Mouse (Mus musculus) MEL (cell line): ENCODE results near the gene Slc6a14.

Source experiments
- CHD2 ChIP-seq: IDR thresholded peaks from 2 replicates; pipeline ENCODE4 v1.6.1; 2011; ENCODE audit warnings: low read length, improper control_type of control experiment
- CTCF ChIP-seq, 3 experiments: IDR thresholded peaks in 2 of 3; conservative IDR thresholded peaks in 1 of 3; 2 replicates each; pipeline ENCODE4 v1.5.1; 2011 to 2012; ENCODE audit warnings: low read length in 3 of 3, low read depth in 2 of 3, mild to moderate bottlenecking in 2 of 3, improper control_type of control experiment in 1 of 3, inconsistent platforms in 1 of 3, mixed read lengths in 1 of 3, moderate library complexity in 1 of 3; ENCODE audit not compliant: control insufficient read depth in 1 of 3, insufficient read depth in 1 of 3, poor library complexity in 1 of 3, severe bottlenecking in 1 of 3
- E2F4 ChIP-seq: IDR thresholded peaks from 2 replicates; pipeline ENCODE4 v1.6.1; 2011; ENCODE audit warnings: low read depth, low read length, improper control_type of control experiment, borderline replicate concordance
- EP300 ChIP-seq, 2 experiments: IDR thresholded peaks; 2 replicates each; pipeline ENCODE4 v1.6.1; 2011; ENCODE audit warnings: improper control_type of control experiment in 2 of 2, low read length in 2 of 2, low read depth in 1 of 2, mild to moderate bottlenecking in 1 of 2
- HCFC1 ChIP-seq: IDR thresholded peaks from 2 replicates; pipeline ENCODE4 v1.6.1; 2012; ENCODE audit warnings: low read depth, mild to moderate bottlenecking, inconsistent platforms, low read length, improper control_type of control experiment, moderate library complexity
- KAT2A ChIP-seq: conservative IDR thresholded peaks from 2 replicates; pipeline ENCODE4 v1.6.1; 2012; ENCODE audit warnings: low read depth, low read length, improper control_type of control experiment, inconsistent platforms
- MAFK ChIP-seq: IDR thresholded peaks from 2 replicates; pipeline ENCODE4 v1.6.1; 2011; ENCODE audit warnings: low read depth, mild to moderate bottlenecking, low read length, improper control_type of control experiment, borderline replicate concordance
- NRF1 ChIP-seq: IDR thresholded peaks from 2 replicates; pipeline ENCODE4 v1.6.1; 2014; ENCODE audit warnings: low read depth, mild to moderate bottlenecking, inconsistent platforms, low read length, improper control_type of control experiment, moderate library complexity; ENCODE audit not compliant: poor library complexity, insufficient read depth, severe bottlenecking
- POLR2A ChIP-seq, 2 experiments: IDR thresholded peaks; 2 replicates each; pipeline ENCODE4 v1.6.1; 2011 to 2012; ENCODE audit warnings: low read length in 2 of 2, mild to moderate bottlenecking in 2 of 2, control low read depth in 1 of 2, improper control_type of control experiment in 1 of 2, low read depth in 1 of 2, moderate library complexity in 1 of 2; ENCODE audit not compliant: control insufficient read depth in 1 of 2, insufficient read depth in 1 of 2, poor library complexity in 1 of 2
- ZC3H11A ChIP-seq: IDR thresholded peaks from 2 replicates; pipeline ENCODE4 v1.6.1; 2012; ENCODE audit warnings: low read depth, mild to moderate bottlenecking, inconsistent platforms, low read length, improper control_type of control experiment

DNA sequence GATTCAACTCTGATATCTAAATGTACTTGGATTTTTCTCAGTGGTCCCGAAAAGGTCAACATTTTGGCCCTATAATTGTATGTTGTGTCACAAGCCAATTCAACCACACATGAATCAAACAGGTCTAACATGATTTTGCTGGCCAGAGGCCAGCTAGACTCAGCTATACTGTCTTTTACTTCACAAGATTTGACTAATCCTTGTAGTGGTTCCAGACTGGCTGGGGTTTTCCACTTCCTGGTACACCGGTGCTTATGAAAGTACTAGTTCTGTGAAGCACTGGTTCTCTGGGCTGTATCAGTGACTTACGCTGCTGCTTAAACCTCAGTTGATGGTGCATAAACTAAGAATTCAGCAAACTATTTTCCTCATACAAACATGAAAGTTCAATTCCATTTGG lies 19.0 kb upstream of the Slc6a14 start:
- TF ChIP-seq E2F4 (no peak), MAFK (no peak), KAT2A (no peak), NRF1 (no peak), ZC3H11A (no peak), CTCF (IDR thresholded peaks at IDR 0.05 in 2 of 3, conservative IDR thresholded peaks at IDR 0.05 in 1 of 3; ENCODE audit: control insufficient read depth in 1 of 3, insufficient read depth in 1 of 3, low read depth in 2 of 3, low read length in 3 of 3, poor library complexity in 1 of 3, severe bottlenecking in 1 of 3) (no peak), CHD2 (no peak), HCFC1 (no peak), POLR2A (IDR thresholded peaks at IDR 0.05; ENCODE audit: control insufficient read depth in 1 of 2, insufficient read depth in 1 of 2, low read depth in 1 of 2, low read length in 2 of 2, poor library complexity in 1 of 2) (no peak), EP300 (IDR thresholded peaks at IDR 0.05; ENCODE audit: low read depth in 1 of 2, low read length in 2 of 2) (no peak)
